Mouse (Mus musculus) ovary, postnatal 14 days (tissue): ENCODE measurements around the gene Dyx1c1.

Experiments used
- DNase-seq: peaks from one replicate; pipeline ENCODE4 v3.0.0; 2022; ENCODE audit warnings: low spot score

The Dyx1c1 gene

GRCm38 (mm10) chr9:72974734-72975133 lies 16.1 kb downstream of the Dyx1c1 start:
- no peak for DNase-seq

GRCm38 (mm10) chr9:72975242-72975641 lies 16.7 kb downstream of the Dyx1c1 start:
- no peak for DNase-seq

GRCm38 (mm10) chr9:72983066-72983465 lies 24.5 kb downstream of the Dyx1c1 start:
- DNase-seq = no peak

- peak; percentile 87 for DNase-seq
Observed at GRCm38 (mm10) chr9:72985250-72986220, 26.9 kb downstream of the Dyx1c1 start, which contains the start of the genes Ccpg1os and Ccpg1. Gene Ccpg1os, minus strand, starts transcription at chr9:72985382. Gene Ccpg1, plus strand, starts transcription at chr9:72985429.

- no peak for DNase-seq
Observed at GRCm38 (mm10) chr9:72987703-72988102, 29.1 kb downstream of the Dyx1c1 start.

GRCm38 (mm10) chr9:72988706-72989105 lies 30.1 kb downstream of the Dyx1c1 start:
- DNase-seq = no peak

GRCm38 (mm10) chr9:72991420-72991819 lies 32.8 kb downstream of the Dyx1c1 start:
- no peak for DNase-seq

GRCm38 (mm10) chr9:72992576-72992975 lies 34.0 kb downstream of the Dyx1c1 start:
- DNase-seq = no peak

GRCm38 (mm10) chr9:72996167-72996566 lies 37.6 kb downstream of the Dyx1c1 start:
- no peak for DNase-seq

- DNase-seq = no peak
Observed at GRCm38 (mm10) chr9:72996806-72997205, 38.2 kb downstream of the Dyx1c1 start.

GRCm38 (mm10) chr9:73000487-73000886 lies 41.9 kb downstream of the Dyx1c1 start:
- DNase-seq = no peak

GRCm38 (mm10) chr9:73001314-73002011 lies 42.9 kb downstream of the Dyx1c1 start:
- no peak for DNase-seq

- DNase-seq = no peak
Observed at GRCm38 (mm10) chr9:73002177-73002576, 43.6 kb downstream of the Dyx1c1 start.

GRCm38 (mm10) chr9:73004076-73004475 lies 45.5 kb downstream of the Dyx1c1 start:
- DNase-seq = no peak

- no peak for DNase-seq
Observed at GRCm38 (mm10) chr9:73005106-73005505, 46.5 kb downstream of the Dyx1c1 start.

GRCm38 (mm10) chr9:73006175-73006574 lies 47.6 kb downstream of the Dyx1c1 start:
- DNase-seq = no peak

- no peak for DNase-seq
Observed at GRCm38 (mm10) chr9:73008384-73008783, 49.8 kb downstream of the Dyx1c1 start.

- DNase-seq = no peak
Observed at GRCm38 (mm10) chr9:73012629-73013028, 54.0 kb downstream of the Dyx1c1 start.

- DNase-seq = no peak
Observed at GRCm38 (mm10) chr9:73014724-73015123, 56.1 kb downstream of the Dyx1c1 start.

GRCm38 (mm10) chr9:73019841-73020240 lies 61.3 kb downstream of the Dyx1c1 start:
- no peak for DNase-seq

GRCm38 (mm10) chr9:73020566-73021097 lies 62.0 kb downstream of the Dyx1c1 start:
- DNase-seq = no peak
